Mouse (Mus musculus) T-helper 1 cell (primary cell): ENCODE measurements at regions not wholly inside any gene's neighbourhood (a gene's known extent, or its start where the extent isn't known, plus 50 kb on each side); places are given as distances from the start of the nearest gene placed in this dataset.

Experiments
- in situ Hi-C: fragments of 300-600 bp; cut with MboI, MseI; formaldehyde crosslinking; loops from one replicate; pipeline ENCODE4 v1.15.1; 2025; ENCODE audit warnings: high pct_unique_total_duplicates

GRCm38 (mm10) chr14:17347286-17347685, 312.8 kb upstream of the Thrb start:
- in situ Hi-C loops, result no loop called here

- in situ Hi-C loops, result no loop called here
Measured at GRCm38 (mm10) chr14:17352324-17353037, 307.6 kb upstream of the Thrb start.

- in situ Hi-C loops, result no loop called here
Measured at GRCm38 (mm10) chr14:17361910-17362309, 298.2 kb upstream of the Thrb start.

- in situ Hi-C loops, result loop anchor here (5.0 to 10.0 kb wide), 2 partner anchors 762 to 966 kb away; no protein-coding TSS in a partner anchor
Measured at GRCm38 (mm10) chr14:17402751-17403479, 257.1 kb upstream of the Thrb start.

GRCm38 (mm10) chr14:17405551-17406336, 254.3 kb upstream of the Thrb start:
- in situ Hi-C loops, result loop anchor here (5.0 to 10.0 kb wide), 2 partner anchors 257 to 759 kb away; partner anchors contain the start of gene Thrb

GRCm38 (mm10) chr14:17406879-17407278, 253.2 kb upstream of the Thrb start:
- in situ Hi-C loops, result loop anchor here (5.0 to 10.0 kb wide), 2 partner anchors 255 to 758 kb away; partner anchors contain the start of gene Thrb

GRCm38 (mm10) chr14:17408343-17408742, 251.7 kb upstream of the Thrb start:
- in situ Hi-C loops, result loop anchor here (5.0 to 10.0 kb wide), 2 partner anchors 254 to 756 kb away; partner anchors contain the start of gene Thrb

GRCm38 (mm10) chr14:17408813-17409212, 251.2 kb upstream of the Thrb start:
- in situ Hi-C loops, result loop anchor here (5.0 to 10.0 kb wide), 2 partner anchors 253 to 756 kb away; partner anchors contain the start of gene Thrb

GRCm38 (mm10) chr14:17409497-17409896, 250.6 kb upstream of the Thrb start:
- in situ Hi-C loops, result loop anchor here (5.0 to 10.0 kb wide), 2 partner anchors 253 to 755 kb away; partner anchors contain the start of gene Thrb

GRCm38 (mm10) chr14:17410752-17411151, 249.3 kb upstream of the Thrb start:
- in situ Hi-C loops, result loop anchor here (10.0 kb wide), 1 partner anchor 564 kb away; no protein-coding TSS in a partner anchor

- in situ Hi-C loops, result loop anchor here (10.0 kb wide), 1 partner anchor 564 kb away; no protein-coding TSS in a partner anchor
Measured at GRCm38 (mm10) chr14:17411299-17411698, 248.8 kb upstream of the Thrb start.

- in situ Hi-C loops, result loop anchor here (10.0 kb wide), 1 partner anchor 560 kb away; no protein-coding TSS in a partner anchor
Measured at GRCm38 (mm10) chr14:17414246-17414888, 245.7 kb upstream of the Thrb start.

- in situ Hi-C loops, result no loop called here
Measured at GRCm38 (mm10) chr14:17427751-17428150, 232.3 kb upstream of the Thrb start.

GRCm38 (mm10) chr14:17429157-17429556, 230.9 kb upstream of the Thrb start:
- in situ Hi-C loops, result no loop called here

- in situ Hi-C loops, result no loop called here
Measured at GRCm38 (mm10) chr14:17433346-17433745, 226.7 kb upstream of the Thrb start.

GRCm38 (mm10) chr14:17457946-17458345, 202.1 kb upstream of the Thrb start:
- in situ Hi-C loops, result no loop called here

GRCm38 (mm10) chr14:17478963-17479362, 181.1 kb upstream of the Thrb start:
- in situ Hi-C loops, result no loop called here

GRCm38 (mm10) chr14:17484866-17485265, 175.2 kb upstream of the Thrb start:
- in situ Hi-C loops, result loop anchor here (10.0 kb wide), 1 partner anchor 1580 kb away; no protein-coding TSS in a partner anchor

GRCm38 (mm10) chr14:17513756-17514155, 146.3 kb upstream of the Thrb start:
- in situ Hi-C loops, result no loop called here

GRCm38 (mm10) chr14:17522696-17523095, 137.4 kb upstream of the Thrb start:
- in situ Hi-C loops, result no loop called here

- in situ Hi-C loops, result no loop called here
Measured at GRCm38 (mm10) chr14:17523916-17524315, 136.1 kb upstream of the Thrb start.
